Mouse (Mus musculus) ES-E14 (cell line): ENCODE results near the gene Fbln7.

Experiments used
- CHD2 ChIP-seq: IDR thresholded peaks from 2 replicates; pipeline ENCODE4 v1.6.1; 2014; ENCODE audit warnings: mild to moderate bottlenecking, low read depth, low read length, inconsistent platforms
- HCFC1 ChIP-seq: IDR thresholded peaks from 2 replicates; pipeline ENCODE4 v1.6.1; 2012; ENCODE audit warnings: low read length, inconsistent platforms, borderline replicate concordance; ENCODE audit not compliant: insufficient read depth
- MAFK ChIP-seq: IDR thresholded peaks from 2 replicates; pipeline ENCODE4 v1.6.1; 2014; ENCODE audit warnings: mild to moderate bottlenecking, low read depth, low read length, inconsistent platforms; ENCODE audit not compliant: insufficient read depth
- ZC3H11A ChIP-seq: IDR thresholded peaks from 2 replicates; pipeline ENCODE4 v1.6.1; 2012; ENCODE audit warnings: low read depth, mild to moderate bottlenecking, inconsistent platforms, low read length, borderline replicate concordance
- ZNF384 ChIP-seq: IDR thresholded peaks from 2 replicates; pipeline ENCODE4 v1.6.1; 2012; ENCODE audit warnings: low read depth, low read length, inconsistent platforms

GRCm38 (mm10) chr2:128914978-128915377 is 52.2 kb downstream of the Fbln7 start:
- TF ChIP-seq MAFK (no peak), CHD2 (no peak), ZC3H11A (no peak), ZNF384 (no peak), HCFC1 (no peak)
